Mouse (Mus musculus) cerebellum, adult 2 months (tissue): ENCODE measurements around the gene Pitpnm2.

Experiments
- CTCF ChIP-seq: fragments of 200-500 bp; IDR thresholded peaks from 2 replicates; pipeline ENCODE4 v1.5.1; 2011; ENCODE audit warnings: low read depth, mild to moderate bottlenecking, control low read depth, low read length, moderate library complexity, borderline replicate concordance; ENCODE audit not compliant: insufficient read depth
- POLR2A ChIP-seq: fragments of 200-500 bp; IDR thresholded peaks from 2 replicates; pipeline ENCODE4 v1.6.1; 2011; ENCODE audit warnings: low read length, control low read depth, borderline replicate concordance; ENCODE audit not compliant: insufficient read depth

DNA sequence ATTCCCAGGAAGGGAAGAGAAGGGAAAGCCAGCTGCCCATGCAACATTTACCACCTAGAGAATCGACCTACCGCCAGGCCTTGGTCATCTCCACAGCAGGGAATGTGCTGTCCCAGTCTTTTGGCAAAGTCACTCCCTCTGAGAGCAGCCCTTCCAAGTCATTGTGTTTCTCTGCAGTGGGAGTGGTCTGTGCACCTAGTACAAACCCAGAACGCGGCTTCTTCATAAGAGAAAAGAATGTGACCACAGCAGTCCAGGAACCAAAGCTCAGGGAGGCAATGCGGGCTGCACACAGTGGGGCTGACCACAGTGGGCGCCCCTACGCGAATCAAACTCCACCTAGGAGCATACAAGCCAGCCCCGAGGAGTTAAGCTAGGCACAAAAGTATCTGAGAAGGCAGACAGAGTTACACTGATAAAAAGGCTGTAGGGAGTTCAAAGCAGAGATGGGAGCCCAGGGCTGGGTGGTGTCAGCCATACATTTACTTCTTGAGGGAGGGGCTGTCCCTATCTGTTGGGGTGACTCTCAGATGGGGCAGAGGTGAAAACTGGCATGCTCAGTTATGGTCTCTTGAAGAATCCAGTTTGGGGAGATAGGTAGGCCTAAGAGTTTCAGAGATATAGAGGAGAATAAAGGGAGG, 1.5 kb downstream of the Pitpnm2 start:
- no peak for TF ChIP-seq POLR2A
- TF ChIP-seq CTCF = no peak
